Mouse (Mus musculus) right cerebral cortex, postnatal 36 days (tissue): ENCODE results near the gene Ppm1l.
A peak's percentile ranks its signal among the peaks of the same experiment; 100 is the strongest.
"Not testable (repeated sequence)": the region's sequence is repeated elsewhere in the genome, so short reads cannot be mapped to it uniquely, and the experiment has no call there.

Experiments used
- DNase-seq, 2 experiments: peaks; one replicate each; pipeline ENCODE4 v3.0.0; 2022; ENCODE audit warnings: low spot score in 2 of 2, mixed read lengths in 1 of 2

Ppm1l gene

GRCm38 (mm10) chr3:69535941-69536647, 219.4 kb downstream of the Ppm1l start:
- DNase-seq, result no peak

DNA sequence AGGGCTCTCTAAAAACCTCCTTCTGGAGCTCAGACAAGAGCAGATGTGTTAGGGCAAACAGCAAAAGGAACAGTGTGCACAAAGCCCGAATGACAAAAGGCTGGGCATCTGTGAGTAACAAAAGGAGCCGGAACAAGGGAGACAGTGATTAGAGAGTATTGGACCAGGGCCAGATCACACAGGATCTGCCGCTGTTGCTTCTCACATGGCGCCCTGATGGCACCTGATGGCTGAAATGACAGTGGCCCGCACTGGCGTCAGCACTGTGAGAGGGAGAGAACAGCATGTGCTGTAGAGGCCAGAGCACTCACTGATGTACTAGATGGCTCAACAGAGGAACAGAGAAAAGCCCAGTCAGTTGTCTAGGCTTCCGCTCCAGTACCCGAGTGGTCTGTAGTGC, 226.3 kb downstream of the Ppm1l start:
- DNase-seq, result peak in 1 of 2 experiments; percentile 44

GRCm38 (mm10) chr3:69543730-69544129, 227.1 kb downstream of the Ppm1l start:
- DNase-seq, result no peak

- DNase-seq, result no peak
Measured at GRCm38 (mm10) chr3:69545017-69545416, 228.4 kb downstream of the Ppm1l start.

DNA sequence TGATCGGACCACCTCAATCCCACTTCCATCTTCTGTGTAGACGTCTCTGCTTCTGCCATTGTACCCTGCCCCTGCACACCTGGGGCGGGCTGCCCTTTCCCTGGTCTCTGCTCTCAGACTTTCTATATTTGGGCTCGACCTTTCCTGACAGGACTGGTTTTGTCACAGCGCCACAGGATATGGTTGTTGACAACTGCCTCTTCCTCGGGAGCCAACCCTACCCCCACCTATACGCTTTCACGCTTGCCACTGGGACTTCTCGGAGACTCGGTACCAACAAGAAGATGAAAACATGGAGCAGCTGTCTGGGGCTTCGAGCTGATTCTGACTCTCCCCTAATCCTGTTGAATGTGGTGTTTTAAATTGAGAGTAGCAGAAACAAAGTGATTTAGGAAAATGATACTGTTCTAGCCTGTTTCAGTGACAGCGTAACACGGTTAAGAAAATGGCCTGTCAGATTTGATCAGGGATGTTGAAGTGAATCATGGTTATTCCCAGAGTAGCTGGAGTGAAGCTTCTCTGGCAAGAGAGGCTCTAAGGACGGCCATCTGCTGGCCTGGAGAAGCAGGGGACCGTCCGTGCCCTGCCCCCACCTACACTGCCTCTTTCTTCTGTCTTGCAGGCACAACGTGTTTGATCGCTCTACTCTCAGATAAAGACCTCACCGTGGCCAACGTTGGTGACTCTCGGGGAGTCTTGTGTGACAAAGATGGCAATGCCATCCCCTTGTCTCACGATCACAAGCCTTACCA, 232.2 kb downstream of the Ppm1l start:
- no peak for DNase-seq

DNA sequence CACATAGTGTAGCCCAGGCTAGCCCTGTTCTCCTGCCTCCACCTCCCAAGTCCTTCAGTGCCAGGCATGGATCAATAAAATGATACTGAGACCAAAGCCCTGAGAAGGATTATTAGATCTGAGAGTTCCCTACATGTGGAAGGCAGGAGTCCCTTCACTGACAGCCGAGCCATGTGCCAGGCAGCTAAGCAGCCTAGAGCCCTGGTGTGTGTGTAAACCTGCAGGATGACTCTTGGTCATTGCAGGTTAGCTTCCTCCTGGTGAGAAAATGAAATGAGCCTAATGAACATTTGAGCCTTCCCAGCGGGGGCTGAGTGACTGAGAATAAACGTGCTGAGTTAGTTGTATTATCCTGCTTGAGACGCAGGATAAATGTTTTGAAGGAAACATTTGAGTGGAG, 232.9 kb downstream of the Ppm1l start:
- no peak for DNase-seq

DNA sequence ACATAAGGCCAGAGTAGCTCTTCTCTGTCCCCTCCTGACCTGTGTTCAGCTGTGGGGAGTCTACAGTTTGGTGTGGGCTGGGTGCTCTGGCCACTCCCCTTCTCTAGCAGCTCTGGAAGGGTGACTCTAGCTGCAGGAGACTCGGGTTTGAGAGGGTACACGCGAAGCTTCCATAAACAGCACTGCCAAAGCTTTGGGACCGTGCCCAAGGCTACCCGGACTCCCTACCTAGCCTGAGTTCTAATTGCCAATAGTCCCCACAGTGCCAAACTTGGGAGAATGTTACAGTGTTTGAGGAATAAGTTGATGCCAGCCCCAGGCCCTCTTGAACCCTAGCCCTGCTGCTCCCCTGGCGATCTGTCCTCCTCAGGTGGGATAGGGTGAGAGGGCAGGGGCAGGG, 238.8 kb downstream of the Ppm1l start:
- no peak for DNase-seq

DNA sequence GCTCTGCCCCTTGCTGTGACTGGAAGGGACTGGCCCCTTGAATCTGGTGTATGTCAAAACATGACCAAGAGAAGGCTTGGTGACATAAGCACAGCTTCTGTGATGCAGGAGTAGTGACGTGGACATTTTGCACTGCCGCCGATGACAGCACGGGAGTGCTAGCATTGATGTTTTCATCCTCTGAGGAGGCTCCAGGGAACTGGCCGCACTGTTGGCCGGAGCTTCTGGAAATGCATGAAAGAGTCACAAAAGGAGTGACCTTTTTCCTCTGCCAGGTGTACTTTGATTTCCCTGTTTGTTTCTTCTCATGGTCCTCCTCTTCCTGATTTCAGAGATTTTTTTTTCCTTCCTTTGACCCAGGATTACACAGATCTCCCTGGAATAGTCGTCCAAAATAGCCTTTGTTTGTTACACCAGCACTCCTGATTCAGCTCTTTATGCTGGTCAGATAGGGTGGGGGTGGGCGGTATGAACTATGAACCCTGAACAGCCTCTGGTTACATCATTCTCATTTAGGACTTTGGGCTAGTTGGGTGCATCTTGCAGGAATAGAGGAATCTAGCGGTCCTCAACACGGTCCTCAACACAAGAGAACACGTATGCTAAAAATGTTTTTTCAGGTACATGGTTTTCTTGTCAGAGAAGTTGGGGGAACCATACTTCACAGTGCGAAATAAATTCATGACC, 239.6 kb downstream of the Ppm1l start:
- DNase-seq, result no peak

GRCm38 (mm10) chr3:69559316-69559974, 242.8 kb downstream of the Ppm1l start:
- no peak for DNase-seq

GRCm38 (mm10) chr3:69559975-69560330, 243.3 kb downstream of the Ppm1l start:
- no peak for DNase-seq

GRCm38 (mm10) chr3:69561686-69562085, 245.0 kb downstream of the Ppm1l start:
- no peak for DNase-seq

DNA sequence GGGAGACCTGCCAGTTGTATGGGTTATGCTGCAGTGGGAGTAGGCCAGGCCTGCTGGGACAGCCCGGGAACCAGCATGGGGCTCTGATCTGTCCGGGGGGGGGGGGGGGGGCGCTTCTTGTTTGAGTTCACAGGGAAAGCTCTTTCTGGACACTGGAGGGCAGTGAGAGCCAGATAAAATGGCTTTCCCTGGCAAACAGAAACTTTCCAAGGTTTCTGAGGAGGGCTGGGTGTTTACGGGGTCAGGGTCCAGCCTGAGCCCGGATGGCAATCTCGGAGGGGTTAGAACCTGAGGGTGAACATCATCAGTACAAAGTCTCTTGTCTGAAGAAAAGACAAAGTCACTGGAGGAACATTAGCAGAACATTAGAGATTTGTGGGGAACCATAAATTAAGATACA, 246.7 kb downstream of the Ppm1l start:
- DNase-seq, result no peak

DNA sequence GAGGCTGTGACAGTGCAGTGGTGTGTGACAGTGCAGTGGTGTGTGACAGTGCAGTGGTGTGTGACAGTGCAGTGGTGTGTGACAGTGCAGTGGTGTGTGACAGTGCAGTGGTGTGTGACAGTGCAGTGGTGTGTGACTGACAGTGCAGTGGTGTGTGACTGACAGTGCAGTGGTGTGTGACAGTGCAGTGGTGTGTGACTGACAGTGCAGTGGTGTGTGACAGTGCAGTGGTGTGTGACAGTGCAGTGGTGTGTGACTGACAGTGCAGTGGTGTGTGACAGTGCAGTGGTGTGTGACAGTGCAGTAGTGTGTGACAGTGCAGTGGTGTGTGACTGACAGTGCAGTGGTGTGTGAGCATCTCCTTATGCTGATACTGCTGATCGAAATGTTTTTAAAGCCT, 248.9 kb downstream of the Ppm1l start:
- not testable (repeated sequence) for DNase-seq

DNA sequence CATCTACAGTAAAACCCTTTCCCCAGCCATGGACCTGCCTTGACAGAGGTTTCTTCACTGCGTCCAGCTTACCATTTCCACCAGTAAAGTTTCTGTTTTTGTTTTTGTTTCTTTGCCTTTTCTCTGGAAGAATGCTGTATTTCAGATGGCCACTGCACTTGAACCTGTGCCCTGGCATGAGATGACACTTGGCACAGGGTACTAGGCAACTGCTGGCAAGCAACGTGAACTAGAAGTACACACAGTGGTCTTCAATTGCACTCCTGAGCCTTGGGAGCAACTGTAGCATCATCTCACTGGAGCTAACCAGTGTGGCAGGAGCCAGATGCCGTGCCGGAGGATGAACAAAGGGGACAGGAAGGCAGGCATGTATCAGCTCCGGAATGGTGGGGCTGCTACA, 255.9 kb downstream of the Ppm1l start:
- DNase-seq, result no peak

GRCm38 (mm10) chr3:69575577-69575976, 258.9 kb downstream of the Ppm1l start:
- no peak for DNase-seq

DNA sequence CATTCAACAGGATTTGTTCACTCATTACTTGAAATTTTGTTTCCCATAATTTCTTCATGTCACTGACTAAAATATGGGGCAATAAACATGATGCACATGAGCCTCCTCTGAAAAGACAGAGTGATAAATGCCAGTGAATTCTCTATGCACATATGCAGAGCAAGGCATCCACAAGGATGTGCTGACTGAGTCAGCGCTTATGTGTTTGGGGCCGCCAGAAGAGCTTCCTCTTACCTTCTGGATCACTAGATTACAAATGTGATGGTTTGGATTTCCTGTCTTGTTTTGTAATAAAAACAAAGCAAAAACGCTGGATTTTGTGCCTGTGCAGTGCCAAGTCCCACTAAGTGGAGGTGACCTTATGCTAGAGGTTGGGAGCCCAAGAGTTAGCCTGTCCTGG, 260.1 kb downstream of the Ppm1l start:
- DNase-seq, result no peak

DNA sequence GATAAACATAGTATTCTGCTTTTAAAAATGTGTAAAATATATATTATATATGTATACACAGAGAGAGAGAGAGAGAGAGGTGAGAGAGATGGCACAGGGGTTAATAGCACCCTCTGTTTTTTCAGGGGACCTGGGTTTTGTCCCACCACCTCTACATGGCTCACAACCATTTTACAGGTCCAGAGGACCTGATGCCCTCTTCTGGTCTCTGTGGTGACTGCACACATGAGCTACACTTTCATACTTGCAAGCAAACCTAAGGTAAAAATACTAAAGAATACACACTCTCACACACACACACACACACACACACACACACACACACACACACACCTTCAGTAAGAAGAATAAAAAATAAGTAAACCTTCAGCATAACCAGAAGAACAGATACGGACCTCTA, 262.1 kb downstream of the Ppm1l start:
- no peak for DNase-seq

DNA sequence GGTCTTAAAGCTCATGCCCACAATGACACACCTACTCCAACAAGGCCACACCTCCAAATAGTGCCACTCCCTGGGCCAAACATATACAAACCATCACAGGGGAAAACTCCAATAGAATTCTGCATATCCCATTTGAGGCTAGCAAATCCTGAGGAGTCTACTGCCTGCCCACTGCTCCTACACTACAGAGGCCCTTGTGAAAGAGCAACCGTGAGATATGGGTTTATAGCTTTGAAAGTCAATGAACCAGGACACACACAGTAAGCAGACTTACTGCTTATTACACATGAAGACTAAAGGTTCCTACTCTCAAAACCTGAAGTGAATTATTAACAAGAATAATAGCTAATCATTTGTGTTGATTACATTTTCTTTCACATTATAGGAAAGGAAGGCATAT, 267.1 kb downstream of the Ppm1l start:
- DNase-seq, result no peak

- no peak for DNase-seq
Measured at GRCm38 (mm10) chr3:69588101-69588760, 271.6 kb downstream of the Ppm1l start.

- DNase-seq, result no peak
Measured at GRCm38 (mm10) chr3:69593426-69593825, 276.8 kb downstream of the Ppm1l start.

DNA sequence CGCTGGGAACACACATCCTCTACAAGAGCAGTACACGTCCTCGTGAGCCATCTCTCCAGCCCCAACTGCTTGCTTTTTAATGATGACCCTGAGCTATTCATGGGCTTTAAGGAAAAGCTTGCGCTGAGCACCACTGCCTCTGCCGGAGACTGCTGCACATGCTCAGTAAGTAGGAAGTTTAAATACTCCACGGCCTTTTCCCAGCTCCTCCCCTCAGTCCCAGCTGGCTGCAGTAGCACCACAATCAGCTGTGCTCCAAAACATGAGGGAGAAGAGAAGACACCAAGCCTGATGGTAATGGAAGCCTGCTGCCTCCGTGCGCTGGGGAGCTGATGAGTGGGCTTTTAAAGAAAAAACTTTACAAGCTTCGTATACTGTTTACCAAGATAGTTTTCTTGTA, 277.4 kb downstream of the Ppm1l start:
- DNase-seq, result peak in 1 of 2 experiments; percentile 18

GRCm38 (mm10) chr3:69596116-69596515, 279.5 kb downstream of the Ppm1l start:
- no peak for DNase-seq
